Mouse (Mus musculus) testis, adult 2 months (tissue): ENCODE results near the gene Tbcb.

ENCODE experiments used
- CTCF ChIP-seq: fragments of 200-500 bp; IDR thresholded peaks from 2 replicates; pipeline ENCODE4 v1.5.1; 2012; ENCODE audit warnings: low read depth, mild to moderate bottlenecking, inconsistent platforms, low read length, moderate library complexity; ENCODE audit not compliant: control insufficient read depth, insufficient read depth, insufficient replicate concordance
- POLR2A ChIP-seq: fragments of 200-500 bp; IDR thresholded peaks from 2 replicates; pipeline ENCODE4 v1.6.1; 2012; ENCODE audit warnings: low read depth, mild to moderate bottlenecking, inconsistent platforms, low read length, moderate library complexity; ENCODE audit not compliant: control insufficient read depth

DNA sequence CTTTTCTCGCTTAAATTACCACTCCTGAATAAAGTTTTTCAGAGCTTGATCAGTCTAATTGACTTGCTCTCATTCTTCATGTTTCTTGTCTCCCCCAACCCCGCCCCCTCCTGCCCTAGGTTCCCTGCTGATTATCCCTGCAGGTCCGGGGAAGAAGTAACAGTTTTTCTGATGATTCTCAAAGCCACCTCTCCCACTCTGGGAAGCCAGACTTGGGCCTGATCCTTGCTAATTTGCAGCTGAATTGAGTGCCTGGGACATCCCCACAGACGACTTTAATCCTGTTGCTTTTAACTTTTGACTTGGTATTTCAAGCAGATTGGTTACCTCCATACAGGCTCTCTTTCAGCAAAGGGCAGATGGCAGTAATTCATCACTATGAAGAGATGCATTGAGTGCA, 21.0 kb downstream of the Tbcb start:
- TF ChIP-seq POLR2A (no peak), CTCF (no peak)
